Mouse (Mus musculus) spleen, embryonic (tissue): Measurements from ENCODE around the gene Cox15.

Experiments used
- CTCF ChIA-PET: fragments of 350-600 bp; sonication (Branson Sonifier 250); formaldehyde crosslinking; loops from one replicate; lab custom pipeline; 2022; lab: Charles Lee

Cox15 gene

DNA sequence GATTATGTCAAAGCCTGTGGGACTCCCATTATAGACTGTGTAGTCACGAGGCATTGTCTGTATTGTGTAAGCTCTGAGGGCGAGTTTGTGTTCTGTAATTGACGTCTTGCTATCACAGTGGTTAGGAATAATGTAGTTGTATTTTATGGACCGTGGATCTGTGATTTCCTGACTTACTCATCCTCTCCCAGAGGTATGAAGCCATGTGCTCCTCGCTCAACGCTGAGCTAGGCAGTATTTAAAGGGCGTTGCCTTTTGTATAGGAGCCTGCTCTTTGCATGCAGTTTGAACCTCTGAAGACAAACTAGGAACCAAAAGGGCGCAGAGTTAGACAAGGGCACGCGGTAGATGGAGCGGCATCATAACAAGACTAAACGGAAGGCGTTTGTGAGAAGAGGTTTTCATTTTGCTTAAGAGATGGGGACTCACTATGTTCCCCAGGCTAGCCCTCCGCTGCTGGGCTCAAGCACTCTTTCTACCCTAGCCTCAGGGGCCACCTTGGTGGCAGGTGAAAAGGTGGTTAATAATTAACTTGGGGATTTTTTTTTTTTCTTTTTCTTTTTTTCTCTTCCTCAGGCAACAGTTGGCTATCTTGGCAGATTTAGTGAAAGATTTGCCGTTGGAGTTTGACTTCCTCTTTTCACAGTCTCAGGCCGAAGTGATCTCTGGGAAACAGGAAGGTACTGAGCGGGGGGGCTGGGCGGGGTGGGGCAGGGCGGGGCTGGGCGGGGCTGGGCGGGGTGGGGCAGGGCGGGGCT, 41.5 kb downstream of the Cox15 start:
- CTCF ChIA-PET = no interaction called here

- CTCF ChIA-PET = interaction anchor here (0.6 kb wide), 1 partner anchor 12 kb away, joined by 7 read pairs; no protein-coding TSS in a partner anchor
Observed at GRCm38 (mm10) chr19:43709317-43709716, 43.5 kb downstream of the Cox15 start.

- CTCF ChIA-PET = interaction anchor here (0.6 kb wide), 1 partner anchor 11 kb away, joined by 9 read pairs; no protein-coding TSS in a partner anchor
Observed at GRCm38 (mm10) chr19:43708206-43708605, 44.6 kb downstream of the Cox15 start.

DNA sequence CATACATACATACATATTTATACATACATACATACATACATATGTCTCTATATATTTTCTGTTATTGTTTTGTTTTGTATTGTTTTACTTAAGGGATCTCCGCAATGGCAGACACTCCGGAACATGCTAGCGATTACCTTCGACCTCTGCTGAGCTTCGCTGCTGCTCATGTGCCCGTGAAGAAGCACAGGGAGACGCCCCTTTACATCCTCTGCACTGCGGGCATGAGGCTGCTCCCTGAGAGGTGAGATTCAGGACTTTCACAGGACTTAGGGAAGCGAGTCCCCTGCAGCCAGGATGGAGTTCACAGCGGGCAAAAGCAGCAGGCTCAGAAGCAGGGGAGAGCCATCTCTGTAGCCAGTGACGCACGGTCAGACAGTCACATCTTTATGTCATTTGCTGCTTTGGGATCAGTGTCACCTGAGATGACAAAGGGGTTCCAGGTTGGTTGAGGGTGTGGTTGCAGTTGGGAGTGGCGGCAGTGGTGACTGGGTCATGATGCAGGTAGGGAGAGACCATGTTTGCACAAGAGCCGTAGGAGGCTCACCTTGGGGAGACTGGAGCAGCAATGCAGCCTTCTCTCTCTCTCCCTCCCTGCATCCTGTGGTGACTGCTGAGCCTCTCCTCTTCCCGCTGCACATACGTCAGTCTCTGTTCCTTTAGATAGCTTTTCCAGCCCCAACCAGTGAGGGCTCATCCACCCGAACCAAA, 47.9 kb downstream of the Cox15 start:
- CTCF ChIA-PET = no interaction called here

DNA sequence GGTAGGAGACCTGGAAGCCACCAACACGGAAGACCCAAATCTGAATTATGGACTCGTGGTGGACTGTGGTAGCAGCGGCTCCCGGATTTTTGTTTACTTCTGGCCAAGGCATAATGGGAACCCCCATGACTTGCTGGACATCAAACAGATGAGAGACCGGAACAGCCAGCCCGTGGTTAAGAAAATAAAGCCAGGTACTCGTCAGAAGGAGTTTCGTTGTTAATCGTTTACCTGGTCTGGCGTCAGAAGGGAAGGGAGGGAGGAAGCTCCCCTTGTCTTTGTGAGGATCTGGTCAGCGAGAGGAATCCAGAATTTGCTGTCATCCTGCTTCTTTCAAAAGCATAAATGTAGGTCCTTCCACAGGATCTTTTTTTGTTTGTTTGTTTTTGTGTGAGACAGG, 48.6 kb downstream of the Cox15 start:
- CTCF ChIA-PET = no interaction called here

DNA sequence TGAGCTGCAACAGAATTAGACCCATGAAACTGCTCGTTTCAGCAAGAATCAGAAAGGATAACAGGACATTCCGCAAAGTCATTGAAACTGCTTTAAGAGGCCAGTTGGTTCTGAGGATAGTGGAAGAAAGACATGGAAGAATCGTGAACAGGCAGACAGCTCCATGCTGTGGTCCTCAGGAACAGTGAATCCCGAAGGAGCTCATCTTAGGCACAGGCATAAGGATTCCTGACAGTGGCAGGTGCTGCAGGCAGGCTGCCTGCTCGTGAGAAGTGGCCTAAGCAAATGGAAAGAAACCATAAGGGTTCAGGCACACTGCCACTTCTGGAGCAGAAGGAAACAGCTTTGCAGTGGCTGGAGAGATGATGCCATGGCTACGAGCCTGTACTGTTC, 53.0 kb downstream of the Cox15 start:
- CTCF ChIA-PET = no interaction called here

GRCm38 (mm10) chr19:43699021-43699762, 53.6 kb downstream of the Cox15 start:
- CTCF ChIA-PET = no interaction called here

GRCm38 (mm10) chr19:43697666-43698370, 55.0 kb downstream of the Cox15 start:
- CTCF ChIA-PET = interaction anchor here (0.6 kb wide), 1 partner anchor 10 kb away, joined by 9 read pairs; no protein-coding TSS in a partner anchor

DNA sequence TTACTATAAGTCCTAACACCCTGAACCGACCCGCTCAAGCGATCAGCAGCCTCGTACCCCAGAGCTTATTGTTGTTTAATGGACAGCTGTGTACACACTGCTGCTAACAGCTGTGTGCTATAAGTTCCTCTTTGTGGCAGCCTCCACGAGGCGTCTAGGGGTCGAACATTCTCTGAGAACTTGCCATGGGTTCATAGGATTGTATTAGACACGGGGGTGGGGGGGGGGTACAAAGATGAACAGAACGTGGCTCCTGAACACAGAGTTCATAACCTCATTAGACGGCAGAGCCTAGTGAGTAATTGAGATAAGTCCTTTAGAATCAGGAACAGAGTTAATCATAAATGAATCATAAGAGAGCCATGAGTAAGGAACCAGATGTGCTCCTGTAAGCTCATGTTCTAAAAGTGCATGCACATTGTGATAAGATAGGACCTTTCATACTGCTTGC, 57.3 kb downstream of the Cox15 start:
- CTCF ChIA-PET = interaction anchor here (0.7 kb wide), 1 partner anchor 22 kb away, joined by 3 read pairs; no protein-coding TSS in a partner anchor

GRCm38 (mm10) chr19:43692815-43693214, 60.0 kb downstream of the Cox15 start:
- CTCF ChIA-PET = no interaction called here

- CTCF ChIA-PET = no interaction called here
Observed at GRCm38 (mm10) chr19:43689419-43690246, 63.2 kb downstream of the Cox15 start, which contains the start of gene Entpd7. Gene Entpd7 (plus strand): TSS chr19:43689672.
